Mouse (Mus musculus) hindbrain, embryonic 11.5 days (tissue): Measurements from ENCODE around the gene Lpgat1. TPM values are rescaled to one million over a fixed set of nuclear protein-coding genes. Genes with fewer than 3 reads are reported as not detected.

Experiments
- ATAC-seq: fragments of 200-750 bp; cut with Nextera tagmentation; 2 replicates; pipeline ENCODE4 v1.8.0; 2017; ENCODE audit warnings: mild to moderate bottlenecking, moderate TSS enrichment, moderate library complexity; ENCODE audit not compliant: low FRiP score
- DNase-seq: peaks from one replicate; pipeline ENCODE4 v3.0.0-alpha.2; 2015; ENCODE audit warnings: low spot score
- H3K27ac ChIP-seq: fragments of 300-500 bp; sonication (generic); 2 replicates; pipeline ENCODE4 v1.5.1; 2014; ENCODE audit warnings: mild to moderate bottlenecking, low read depth, low read length
- H3K27me3 ChIP-seq: fragments of 300-500 bp; sonication (generic); 2 replicates; pipeline ENCODE4 v1.6.1; 2014; ENCODE audit warnings: mild to moderate bottlenecking, low read length, moderate library complexity, mixed read lengths; ENCODE audit not compliant: control insufficient read depth, insufficient read depth
- H3K36me3 ChIP-seq: fragments of 300-500 bp; sonication (generic); 2 replicates; pipeline ENCODE4 v1.6.1; 2014; ENCODE audit warnings: mild to moderate bottlenecking, low read length, moderate library complexity, mixed read lengths; ENCODE audit not compliant: control insufficient read depth, insufficient read depth
- H3K4me1 ChIP-seq: fragments of 300-500 bp; sonication (generic); replicated peaks from 2 replicates; pipeline ENCODE4 v1.6.1; 2014; ENCODE audit warnings: low read length, mixed read lengths; ENCODE audit not compliant: control insufficient read depth, insufficient read depth
- H3K4me2 ChIP-seq: fragments of 300-500 bp; sonication (generic); replicated peaks from 2 replicates; pipeline ENCODE4 v1.6.1; 2014; ENCODE audit warnings: mild to moderate bottlenecking, low read depth, low read length
- H3K4me3 ChIP-seq: fragments of 300-500 bp; sonication (generic); 2 replicates; pipeline ENCODE4 v1.5.1; 2014; ENCODE audit warnings: low read depth, low read length
- H3K9ac ChIP-seq: fragments of 300-500 bp; sonication (generic); 2 replicates; pipeline ENCODE4 v1.6.1; 2014; ENCODE audit warnings: low read depth, low read length
- H3K9me3 ChIP-seq: fragments of 300-500 bp; sonication (generic); 2 replicates; pipeline ENCODE4 v1.6.1; 2016; ENCODE audit warnings: low read length; ENCODE audit not compliant: control insufficient read depth
- WGBS: fragments of 180-500 bp; shearing (Covaris S2); extraction: QIAGEN DNeasy Blood & Tissue Kit; methylation state at CpG from one replicate; pipeline ENCODE4 v1.1.7; 2014; 5-methylcytosine and 5-hydroxymethylcytosine counted together
- polyA plus RNA-seq: library from polyadenylated mRNA; unstranded; fragments of >200 nt; fragmentation: Nextera tagmentation; extraction: Ambion mirVana; gene quantifications from 2 replicates; pipeline ENCODE4 v1.2.1, GENCODE M21; 2014

Lpgat1 gene
- polyA plus RNA-seq, 1 experiment from 2014 or later: 35.9 TPM

GRCm38 (mm10) chr1:191709811-191710210, 7.8 kb upstream of the Lpgat1 start:
- no peak overlapping the region for H3K27ac ChIP-seq
- no peak overlapping the region for H3K9ac ChIP-seq
- no peaks in the 10 kb centered on the region for H3K9me3 ChIP-seq
- DNase-seq: no peak
- H3K4me3 ChIP-seq: no peak overlapping the region
- ATAC-seq: no peak
- no peaks in the 10 kb centered on the region for H3K36me3 ChIP-seq
- WGBS: 91% methylated on average over 2 of the region's 2 CpGs
- H3K27me3 ChIP-seq: no peaks in the 10 kb centered on the region
- H3K4me1 ChIP-seq: no peaks in the 10 kb centered on the region
- H3K4me2 ChIP-seq: no peak overlapping the region

GRCm38 (mm10) chr1:191712224-191712838, 5.3 kb upstream of the Lpgat1 start:
- Histone ChIP-seq H3K4me3 (no peak overlapping the region), H3K9me3 (no peaks in the 10 kb centered on the region), H3K4me2 (no peak overlapping the region), H3K9ac (no peak overlapping the region), H3K27me3 (no peaks in the 10 kb centered on the region), H3K36me3 (no peaks in the 10 kb centered on the region), H3K4me1 (no peaks in the 10 kb centered on the region), H3K27ac (no peak overlapping the region)
- ATAC-seq (no peak), DNase-seq (no peak)
- 81% methylated on average over 4 of the region's 4 CpGs for WGBS

- Histone ChIP-seq H3K36me3 (no peaks in the 10 kb centered on the region), H3K9me3 (no peaks in the 10 kb centered on the region), H3K4me2 (no peak overlapping the region), H3K4me3 (no peak overlapping the region), H3K27ac (no peak overlapping the region), H3K27me3 (no peaks in the 10 kb centered on the region), H3K9ac (no peak overlapping the region), H3K4me1 (no peaks in the 10 kb centered on the region)
- WGBS: 91% methylated on average over 3 of the region's 3 CpGs
- ATAC-seq (no peak), DNase-seq (no peak)
These were observed 3.8 kb upstream of the Lpgat1 start for GRCm38 (mm10) chr1:191713813-191714212.

- no peak for ATAC-seq
These were observed 2.5 kb upstream of the Lpgat1 start for GRCm38 (mm10) chr1:191715150-191715549.

GRCm38 (mm10) chr1:191717141-191717540, 493 bp upstream of the Lpgat1 start:
- Histone ChIP-seq H3K4me3 (peak overlapping the region; percentile 92), H3K4me1 (no peaks in the 10 kb centered on the region), H3K9ac (peak overlapping the region; percentile 94; the same call in 1 of the 2 replicates), H3K9me3 (no peaks in the 10 kb centered on the region), H3K27me3 (no peaks in the 10 kb centered on the region), H3K27ac (no peak overlapping the region), H3K36me3 (no peaks in the 10 kb centered on the region), H3K4me2 (peak overlapping the region; percentile 84)
- ATAC-seq (no peak; the same call in 1 of the 2 replicates), DNase-seq (no peak)
- 0% methylated on average over 1 of the region's 1 CpGs for WGBS

More at GRCm38 (mm10) chr1:191715150-191715549, 2.5 kb upstream of the Lpgat1 start:
- Histone ChIP-seq H3K27ac (no peak overlapping the region), H3K27me3 (no peaks in the 10 kb centered on the region), H3K9me3 (no peaks in the 10 kb centered on the region), H3K9ac (no peak overlapping the region), H3K36me3 (no peaks in the 10 kb centered on the region), H3K4me3 (no peak overlapping the region), H3K4me1 (no peaks in the 10 kb centered on the region), H3K4me2 (no peak overlapping the region)
- no peak for DNase-seq
- WGBS: 86% methylated on average over 2 of the region's 2 CpGs

GRCm38 (mm10) chr1:191718522-191719281, 1.1 kb downstream of the Lpgat1 start:
- peak overlapping the region; percentile 84 for H3K4me2 ChIP-seq
- ATAC-seq (peak; percentile 68; the same call in 1 of the 2 replicates), DNase-seq (peak; percentile 69)

GRCm38 (mm10) chr1:191719326-191719725, 1.7 kb downstream of the Lpgat1 start:
- Histone ChIP-seq H3K27me3 (no peaks in the 10 kb centered on the region), H3K4me1 (no peaks in the 10 kb centered on the region), H3K27ac (0 out of 2 replicates have a peak overlapping the region, but pooled peaks have one; percentile 85), H3K4me2 (peak overlapping the region; percentile 84), H3K9me3 (no peaks in the 10 kb centered on the region), H3K4me3 (peak overlapping the region; percentile 92), H3K36me3 (no peaks in the 10 kb centered on the region), H3K9ac (peak overlapping the region; percentile 94)
- WGBS: 11% methylated on average over 11 of the region's 11 CpGs
- DNase-seq (no peak), ATAC-seq (no peak)

More at GRCm38 (mm10) chr1:191718522-191719281, 1.1 kb downstream of the Lpgat1 start:
- Histone ChIP-seq H3K9ac (peak overlapping the region; percentile 94), H3K4me3 (peak overlapping the region; percentile 92), H3K9me3 (no peaks in the 10 kb centered on the region), H3K36me3 (no peaks in the 10 kb centered on the region), H3K27me3 (no peaks in the 10 kb centered on the region), H3K27ac (peak overlapping the region; percentile 85), H3K4me1 (no peaks in the 10 kb centered on the region)
- WGBS: under 1% methylated on average over 55 of the region's 84 CpGs

- no peak overlapping the region for H3K9ac ChIP-seq
- H3K4me3 ChIP-seq: no peak overlapping the region
- H3K4me2 ChIP-seq: no peak overlapping the region
- WGBS: 67% methylated on average over 3 of the region's 3 CpGs
- H3K9me3 ChIP-seq: no peaks in the 10 kb centered on the region
- no peak overlapping the region for H3K27ac ChIP-seq
- no peaks in the 10 kb centered on the region for H3K4me1 ChIP-seq
- H3K36me3 ChIP-seq: no peaks in the 10 kb centered on the region
- ATAC-seq (no peak), DNase-seq (no peak)
- no peaks in the 10 kb centered on the region for H3K27me3 ChIP-seq
These were observed 2.8 kb downstream of the Lpgat1 start for GRCm38 (mm10) chr1:191720419-191720818.
